Mouse (Mus musculus) CD8-positive naive resting alpha-beta T cell, adult 2 months (primary cell): ENCODE results near the gene Sema3c.

Source experiments
- DNase-seq, 2 experiments: peaks; one replicate each; pipeline ENCODE4 v3.0.0; 2022; ENCODE audit warnings: low read depth in 2 of 2, low spot score in 2 of 2

The Sema3c gene

GRCm38 (mm10) chr5:17770328-17770727, 196.2 kb downstream of the Sema3c start:
- no peak for DNase-seq

GRCm38 (mm10) chr5:17776571-17776970, 202.5 kb downstream of the Sema3c start:
- DNase-seq: peak; percentile 5 to 33
